Mouse (Mus musculus) E14TG2a.4 (cell line): Measurements from ENCODE around the gene Ccsap.

ENCODE experiments used
- CTCF ChIP-seq: conservative IDR thresholded peaks from 2 replicates; pipeline ENCODE4 v1.5.1; 2014; ENCODE audit warnings: low read length
- NANOG ChIP-seq: IDR thresholded peaks from 2 replicates; pipeline ENCODE4 v1.6.1; 2014; ENCODE audit warnings: borderline replicate concordance, low read length, mixed read lengths
- POU5F1 ChIP-seq: IDR thresholded peaks from 2 replicates; pipeline ENCODE4 v1.6.1; 2014; ENCODE audit warnings: low read length, borderline replicate concordance

GRCm38 (mm10) chr8:123823532-123824123, 36.4 kb downstream of the Ccsap start:
- TF ChIP-seq CTCF, result no peak
- no peak for TF ChIP-seq POU5F1
- TF ChIP-seq NANOG, result no peak
